Mouse (Mus musculus) heart, postnatal 0 days (tissue): ENCODE measurements around the gene Srbd1. TPM values are rescaled to one million over a fixed set of nuclear protein-coding genes. Genes with fewer than 3 reads are reported as not detected.

Experiments used
- ATAC-seq: fragments of 200-750 bp; cut with Nextera tagmentation; 2 replicates; pipeline ENCODE4 v1.8.0; 2017; ENCODE audit warnings: low read depth, moderate number of reproducible peaks, moderate library complexity; ENCODE audit not compliant: insufficient read depth
- DNase-seq: peaks from one replicate; pipeline ENCODE4 v3.0.0-alpha.2; 2016; ENCODE audit warnings: low spot score
- H3K27ac ChIP-seq: fragments of 300-500 bp; sonication (generic); 2 replicates; pipeline ENCODE4 v1.5.1; 2014; ENCODE audit warnings: low read depth, mild to moderate bottlenecking
- H3K27me3 ChIP-seq: fragments of 300-500 bp; sonication (generic); 2 replicates; pipeline ENCODE4 v1.6.1; 2014; ENCODE audit warnings: low read length, mixed read lengths; ENCODE audit not compliant: control insufficient read depth, insufficient read depth
- H3K36me3 ChIP-seq: fragments of 300-500 bp; sonication (generic); replicated peaks from 2 replicates; pipeline ENCODE4 v1.6.1; 2014; ENCODE audit warnings: low read length, mixed read lengths; ENCODE audit not compliant: control insufficient read depth, insufficient read depth
- H3K4me1 ChIP-seq: fragments of 300-500 bp; sonication (generic); 2 replicates; pipeline ENCODE4 v1.6.1; 2014; ENCODE audit warnings: antibody characterized with exemption; ENCODE audit not compliant: control insufficient read depth, insufficient read depth
- H3K4me2 ChIP-seq: fragments of 300-500 bp; sonication (generic); 2 replicates; pipeline ENCODE4 v1.6.1; 2014; ENCODE audit warnings: low read depth, mild to moderate bottlenecking, low read length, moderate library complexity
- H3K4me3 ChIP-seq: fragments of 300-500 bp; sonication (generic); 2 replicates; pipeline ENCODE4 v1.5.1; 2014; ENCODE audit warnings: low read depth, low read length
- H3K9ac ChIP-seq: fragments of 300-500 bp; sonication (generic); replicated peaks from 2 replicates; pipeline ENCODE4 v1.6.1; 2014; ENCODE audit warnings: low read depth, low read length, mixed read lengths
- H3K9me3 ChIP-seq: fragments of 300-500 bp; sonication (generic); replicated peaks from 2 replicates; pipeline ENCODE4 v1.6.1; 2016; ENCODE audit warnings: low read length; ENCODE audit not compliant: control insufficient read depth
- CTCF ChIP-seq: IDR thresholded peaks from 2 replicates; pipeline ENCODE4 v1.5.1; 2016; ENCODE audit warnings: antibody characterized with exemption, control low read depth, low read depth
- EP300 ChIP-seq: IDR thresholded peaks from 2 replicates; pipeline ENCODE4 v1.6.1; 2016; ENCODE audit warnings: antibody characterized with exemption, low read depth
- WGBS: fragments of 180-500 bp; shearing (Covaris S2); extraction: QIAGEN DNeasy Blood & Tissue Kit; methylation state at CpG from one replicate; pipeline ENCODE4 v1.1.7; 2014; 5-methylcytosine and 5-hydroxymethylcytosine counted together
- polyA plus RNA-seq: library from polyadenylated mRNA; unstranded; fragments of >200 nt; fragmentation: Nextera tagmentation; extraction: Ambion mirVana; gene quantifications from 2 replicates; pipeline ENCODE4 v1.2.1, GENCODE M21; 2015
- total RNA-seq: library from RNA; depleted of rRNA; stranded (reverse); fragments of >200 nt; gene quantifications from 2 replicates; pipeline ENCODE4 v1.2.3, GENCODE M21; 2014; ENCODE audit warnings: low replicate concordance

Srbd1 gene
- total and polyA plus RNA-seq, 2 experiments from 2014 or later: 3.7 to 5.4 TPM

- 60% methylated on average over 12 of the region's 12 CpGs for WGBS
- Histone ChIP-seq H3K27me3 (no peaks in the 10 kb centered on the region), H3K9ac (no peak overlapping the region), H3K36me3 (0 out of 2 replicates have a peak, but pooled peaks cover 8% of the 10 kb centered on the region), H3K4me2 (no peak overlapping the region), H3K4me3 (no peak overlapping the region), H3K4me1 (peaks cover 18% of the 10 kb centered on the region), H3K9me3 (no peaks in the 10 kb centered on the region), H3K27ac (no peak overlapping the region)
- TF ChIP-seq EP300: no peak
- TF ChIP-seq CTCF: no peak
- DNase-seq: no peak
- no peak for ATAC-seq
Measured at GRCm38 (mm10) chr17:85989058-85989769, 155.8 kb downstream of the Srbd1 start.

GRCm38 (mm10) chr17:85987531-85987930 lies 157.4 kb downstream of the Srbd1 start:
- Histone ChIP-seq H3K4me1 (peaks cover 18% of the 10 kb centered on the region), H3K4me3 (no peak overlapping the region), H3K9me3 (no peaks in the 10 kb centered on the region), H3K9ac (no peak overlapping the region), H3K4me2 (no peak overlapping the region), H3K27ac (no peak overlapping the region), H3K27me3 (no peaks in the 10 kb centered on the region), H3K36me3 (0 out of 2 replicates have a peak, but pooled peaks cover 8% of the 10 kb centered on the region)
- no peak for DNase-seq
- 41% methylated on average over 4 of the region's 4 CpGs for WGBS
- TF ChIP-seq CTCF (no peak), EP300 (no peak)
- no peak for ATAC-seq

GRCm38 (mm10) chr17:85986624-85987023 lies 158.4 kb downstream of the Srbd1 start:
- 0 out of 2 replicates have a peak, but pooled peaks cover 8% of the 10 kb centered on the region for H3K36me3 ChIP-seq
- TF ChIP-seq EP300: no peak
- no peak for TF ChIP-seq CTCF
- 0 out of 2 replicates have a peak, but pooled peaks cover 5% of the 10 kb centered on the region for H3K9me3 ChIP-seq
- H3K4me3 ChIP-seq: no peak overlapping the region
- no peak overlapping the region for H3K9ac ChIP-seq
- no peak overlapping the region for H3K27ac ChIP-seq
- H3K4me1 ChIP-seq: peaks cover 18% of the 10 kb centered on the region
- 69% methylated on average over 4 of the region's 4 CpGs for WGBS
- DNase-seq (no peak), ATAC-seq (no peak)
- H3K27me3 ChIP-seq: no peaks in the 10 kb centered on the region
- H3K4me2 ChIP-seq: no peak overlapping the region

DNA sequence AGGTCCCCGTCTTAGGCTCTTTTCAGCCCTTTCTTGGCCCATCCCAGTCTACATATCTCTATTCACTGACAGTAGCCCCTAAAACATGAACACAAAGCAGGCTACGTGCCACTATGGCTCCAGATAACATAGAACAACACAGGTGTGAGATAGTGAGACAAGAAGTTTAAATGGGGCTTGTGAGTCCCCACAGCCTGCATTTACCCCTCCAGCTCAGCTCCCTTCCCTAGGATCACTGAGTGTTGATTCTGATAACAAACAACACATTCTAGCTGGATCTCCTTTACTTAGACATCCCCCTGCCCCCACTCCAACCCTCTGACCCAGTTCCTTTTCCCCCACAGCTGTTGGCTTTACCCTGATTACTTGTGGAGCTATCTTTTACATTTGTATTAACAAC lies 158.8 kb downstream of the Srbd1 start:
- H3K4me1 ChIP-seq: peaks cover 18% of the 10 kb centered on the region
- ATAC-seq (no peak), DNase-seq (no peak)
- no peak overlapping the region for H3K27ac ChIP-seq
- 64% methylated on average over 2 of the region's 2 CpGs for WGBS
- no peak overlapping the region for H3K4me2 ChIP-seq
- 0 out of 2 replicates have a peak, but pooled peaks cover 5% of the 10 kb centered on the region for H3K9me3 ChIP-seq
- TF ChIP-seq EP300 (no peak), CTCF (no peak)
- no peak overlapping the region for H3K4me3 ChIP-seq
- H3K36me3 ChIP-seq: 0 out of 2 replicates have a peak, but pooled peaks cover 8% of the 10 kb centered on the region
- H3K9ac ChIP-seq: no peak overlapping the region
- no peaks in the 10 kb centered on the region for H3K27me3 ChIP-seq

- DNase-seq: no peak
- no peaks in the 10 kb centered on the region for H3K27me3 ChIP-seq
- 79% methylated on average over 11 of the region's 11 CpGs for WGBS
- no peak overlapping the region for H3K9ac ChIP-seq
- H3K4me1 ChIP-seq: peaks cover 18% of the 10 kb centered on the region
- H3K4me2 ChIP-seq: no peak overlapping the region
- H3K4me3 ChIP-seq: no peak overlapping the region
- H3K9me3 ChIP-seq: 0 out of 2 replicates have a peak, but pooled peaks cover 5% of the 10 kb centered on the region
- no peak overlapping the region for H3K27ac ChIP-seq
- H3K36me3 ChIP-seq: 0 out of 2 replicates have a peak, but pooled peaks cover 8% of the 10 kb centered on the region
- ATAC-seq: no peak
- TF ChIP-seq CTCF: no peak
- no peak for TF ChIP-seq EP300
Measured at GRCm38 (mm10) chr17:85985131-85985530, 159.8 kb downstream of the Srbd1 start.

DNA sequence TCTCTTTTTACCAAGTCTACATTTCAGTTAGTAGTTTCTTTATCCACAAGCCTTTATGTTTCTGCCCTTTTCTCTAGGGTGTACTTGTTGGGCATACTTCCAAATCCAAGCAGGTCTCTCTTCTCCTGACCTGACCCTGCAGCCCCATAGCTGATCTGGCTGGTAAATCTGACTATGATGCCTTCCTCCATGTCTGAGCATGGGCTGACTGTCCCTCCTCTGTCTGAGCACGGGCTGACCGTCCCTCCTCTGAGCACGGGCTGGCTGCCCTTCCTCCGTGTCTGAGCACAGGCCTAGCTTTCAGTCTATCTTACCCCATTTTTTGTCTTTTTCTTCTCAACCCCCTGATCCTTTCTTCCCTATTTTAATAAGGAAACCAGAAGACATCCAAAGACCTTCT lies 162.7 kb downstream of the Srbd1 start:
- Histone ChIP-seq H3K9me3 (0 out of 2 replicates have a peak, but pooled peaks cover 5% of the 10 kb centered on the region), H3K27ac (no peak overlapping the region), H3K4me3 (no peak overlapping the region), H3K27me3 (no peaks in the 10 kb centered on the region), H3K4me2 (no peak overlapping the region), H3K9ac (no peak overlapping the region), H3K4me1 (peaks cover 8% of the 10 kb centered on the region), H3K36me3 (0 out of 2 replicates have a peak, but pooled peaks cover 4% of the 10 kb centered on the region)
- DNase-seq (no peak), ATAC-seq (no peak)
- WGBS: 92% methylated on average over 4 of the region's 4 CpGs
- no peak for TF ChIP-seq CTCF
- TF ChIP-seq EP300: no peak
